Mouse (Mus musculus) C2C12 (cell line): ENCODE results near the gene Ezr.

ENCODE experiments used
- CTCF ChIP-seq: IDR thresholded peaks from one replicate; pipeline ENCODE4 v1.5.1; 2011; ENCODE audit not compliant: control insufficient read depth, insufficient read depth, insufficient read length
- MAX ChIP-seq: IDR thresholded peaks from one replicate; pipeline ENCODE4 v1.6.1; 2011; ENCODE audit warnings: mild to moderate bottlenecking, control low read depth

- TF ChIP-seq CTCF = no peak
- TF ChIP-seq MAX = no peak
Measured at GRCm38 (mm10) chr17:6731132-6731531, 51.5 kb downstream of the Ezr start.
